Mouse (Mus musculus) lung, postnatal 0 days (tissue): ENCODE measurements around the gene Creb3l1. TPM values are rescaled to one million over a fixed set of nuclear protein-coding genes. Genes with fewer than 3 reads are reported as not detected.

ENCODE experiments used
- ATAC-seq: fragments of 200-750 bp; cut with Nextera tagmentation; 2 replicates; pipeline ENCODE4 v1.8.0; 2017; ENCODE audit warnings: moderate library complexity
- DNase-seq: peaks from one replicate; pipeline ENCODE4 v3.0.0-alpha.2; 2016; ENCODE audit warnings: low spot score
- H3K27ac ChIP-seq: fragments of 300-500 bp; sonication (generic); 2 replicates; pipeline ENCODE4 v1.5.1; 2014; ENCODE audit warnings: antibody characterized with exemption, mild to moderate bottlenecking, low read length, mixed read lengths
- H3K27me3 ChIP-seq: fragments of 300-500 bp; sonication (generic); replicated peaks from 2 replicates; pipeline ENCODE4 v1.6.1; 2014; ENCODE audit warnings: low read length, mixed read lengths; ENCODE audit not compliant: insufficient read depth
- H3K36me3 ChIP-seq: fragments of 300-500 bp; sonication (generic); 2 replicates; pipeline ENCODE4 v1.6.1; 2014; ENCODE audit warnings: low read length, mixed read lengths; ENCODE audit not compliant: insufficient read depth
- H3K4me1 ChIP-seq: fragments of 300-500 bp; sonication (generic); 2 replicates; pipeline ENCODE4 v1.6.1; 2014; ENCODE audit warnings: antibody characterized with exemption, low read depth, low read length, mixed read lengths; ENCODE audit not compliant: insufficient read depth
- H3K4me2 ChIP-seq: fragments of 300-500 bp; sonication (generic); replicated peaks from 2 replicates; pipeline ENCODE4 v1.6.1; 2014; ENCODE audit warnings: low read depth, mild to moderate bottlenecking, low read length, moderate library complexity, mixed read lengths
- H3K4me3 ChIP-seq: fragments of 300-500 bp; sonication (generic); 2 replicates; pipeline ENCODE4 v1.5.1; 2014; ENCODE audit warnings: low read depth, low read length
- H3K9ac ChIP-seq: fragments of 300-500 bp; sonication (generic); replicated peaks from 2 replicates; pipeline ENCODE4 v1.6.1; 2014; ENCODE audit warnings: low read depth, mild to moderate bottlenecking
- H3K9me3 ChIP-seq: fragments of 300-500 bp; sonication (generic); 2 replicates; pipeline ENCODE4 v1.6.1; 2016; ENCODE audit warnings: low read length, mixed read lengths
- CTCF ChIP-seq: IDR thresholded peaks from 2 replicates; pipeline ENCODE4 v1.5.1; 2016; ENCODE audit warnings: antibody characterized with exemption, mild to moderate bottlenecking
- EP300 ChIP-seq: IDR thresholded peaks from 2 replicates; pipeline ENCODE4 v1.6.1; 2016; ENCODE audit warnings: antibody characterized with exemption, mild to moderate bottlenecking, control low read depth
- WGBS: fragments of 180-500 bp; shearing (Covaris S2); extraction: QIAGEN DNeasy Blood & Tissue Kit; methylation state at CpG from one replicate; pipeline ENCODE4 v1.1.7; 2014; 5-methylcytosine and 5-hydroxymethylcytosine counted together
- microRNA-seq: library from miRNA; unstranded; fragments of <30 nt; microRNA quantifications from one replicate; pipeline ENCODE4, GENCODE M21; 2016
- polyA plus RNA-seq: library from polyadenylated mRNA; unstranded; fragments of >200 nt; fragmentation: Nextera tagmentation; extraction: Ambion mirVana; gene quantifications from 2 replicates; pipeline ENCODE4 v1.2.1, GENCODE M21; 2015

Creb3l1 gene
- polyA plus RNA-seq, 1 experiment from 2014 or later = 8.1 TPM

- no peak for ATAC-seq
- peaks cover 24% of the 10 kb centered on the region for H3K36me3 ChIP-seq
- peaks cover 13% of the 10 kb centered on the region; the same call in 1 of the 2 replicates for H3K4me1 ChIP-seq
- TF ChIP-seq CTCF (no peak), EP300 (no peak)
- H3K27me3 ChIP-seq = no peaks in the 10 kb centered on the region
- no peaks in the 10 kb centered on the region for H3K9me3 ChIP-seq
- H3K4me3 ChIP-seq = no peak overlapping the region
- H3K4me2 ChIP-seq = no peak overlapping the region
- H3K27ac ChIP-seq = no peak overlapping the region
- no peak for DNase-seq
- no peak overlapping the region for H3K9ac ChIP-seq
- 36% methylated on average over 5 of the region's 6 CpGs for WGBS
These were observed 91.5 kb downstream of the Creb3l1 start for GRCm38 (mm10) chr2:91932737-91933350.

Small RNA genes within 50 kb of the gene (microRNA-seq; reads per million reads assigned to microRNA genes)
- gene Mir6999 = not detected

Other genes with a start within 250 kb of the Creb3l1 start
- 0.12 and 0.16 TPM in 2 replicates for gene Chrm4, start 97.3 kb downstream of the Creb3l1 start, polyA plus RNA-seq
- 101 and 104 TPM in 2 replicates for gene Mdk, start 92.2 kb downstream of the Creb3l1 start, polyA plus RNA-seq
- 0.14 and 0.35 TPM in 2 replicates for gene Gm9821, start 78.8 kb downstream of the Creb3l1 start, polyA plus RNA-seq
- gene Dgkz, start 48.6 kb downstream of the Creb3l1 start, polyA plus RNA-seq = 50.7 and 54.0 TPM in 2 replicates
- gene Phf21a, start 68.6 kb upstream of the Creb3l1 start, polyA plus RNA-seq = 12.9 and 13.6 TPM in 2 replicates